8 mouse cellular contexts compared by ENCODE assay signal in the genomic region with DNA sequence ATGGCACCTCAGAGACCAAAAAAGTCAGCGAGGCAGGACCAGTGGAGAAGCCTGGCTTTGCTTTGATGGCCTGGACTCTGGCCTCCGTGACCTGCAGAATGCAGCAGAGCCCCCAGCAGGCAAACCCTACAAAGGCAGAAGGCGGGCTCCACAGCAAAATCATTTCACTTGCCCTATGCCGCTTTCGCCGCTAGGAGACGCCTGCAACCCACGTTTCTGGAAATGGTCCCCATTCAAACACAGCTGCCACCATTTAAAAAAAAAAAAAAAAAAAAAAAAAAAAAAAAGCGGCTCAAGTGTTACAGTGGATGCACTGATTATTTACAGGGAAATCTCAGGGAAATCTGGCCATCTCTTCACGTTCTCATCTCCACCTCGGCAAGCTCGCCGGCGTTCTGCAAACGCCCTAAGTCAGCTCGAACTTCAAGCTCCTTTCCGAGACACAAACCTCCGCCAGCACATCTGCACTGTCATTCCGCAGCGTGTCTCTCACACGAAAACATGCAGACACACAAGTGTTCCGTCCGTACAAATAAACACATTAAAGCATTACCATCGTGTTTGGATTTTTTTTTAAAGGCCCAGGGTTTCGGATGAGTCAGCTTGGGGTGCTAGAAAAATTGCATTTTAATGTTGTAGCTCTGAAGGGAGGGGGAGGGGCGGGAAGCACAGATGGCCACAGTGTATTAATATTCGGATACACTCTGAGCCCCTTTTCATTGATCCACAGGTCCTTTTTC. TPM values are rescaled to one million over a fixed set of nuclear protein-coding genes. Genes with fewer than 3 reads are reported as not detected.
DNase-seq lines count a peak whose midpoint lies in the region; ATAC-seq and TF ChIP-seq lines count a peak whose summit lies in the region.

No protein-coding gene starts in this region.

- ATAC-seq in frontal cortex, adult (ENCODE audit: low TSS enrichment) = 0 out of 2 replicates have a peak, but pooled peaks have one; percentile 7
- 0 out of 2 replicates have a peak, but pooled peaks have one; percentile 2 for ATAC-seq in hindbrain, embryonic 12.5 days (ENCODE audit: low FRiP score)
- 0 out of 2 replicates have a peak, but pooled peaks have one; percentile 15 for ATAC-seq in lung, embryonic 15.5 days (ENCODE audit: borderline replicate concordance, extremely low read depth, low FRiP score, low TSS enrichment)

- H3K36me3 ChIP-seq in MEL (ENCODE audit: control insufficient read depth in 1 of 2, insufficient read depth in 2 of 2, low read length in 2 of 2) = no peaks in the 10 kb centered on the region
- no peaks in the 10 kb centered on the region for H3K36me3 ChIP-seq in hindbrain, embryonic 12.5 days
- H3K36me3 ChIP-seq in lung, embryonic 15.5 days = no peaks in the 10 kb centered on the region

- no peak for TF ChIP-seq POLR2A in MEL (IDR thresholded peaks at IDR 0.05; ENCODE audit: control insufficient read depth in 1 of 2, insufficient read depth in 1 of 2, low read depth in 1 of 2, low read length in 2 of 2, poor library complexity in 1 of 2)
- TF ChIP-seq POLR2A in cerebellum, adult 2 months (IDR thresholded peaks at IDR 0.05; ENCODE audit: borderline replicate concordance, insufficient read depth, low read length) = no peak

- H3K9ac ChIP-seq in MEL (ENCODE audit: control insufficient read depth, low read depth, low read length, poor library complexity, severe bottlenecking) = no peak overlapping the region
- H3K9ac ChIP-seq in hindbrain, embryonic 12.5 days = peak overlapping the region; percentile 71; the same call in 1 of the 2 replicates
- H3K9ac ChIP-seq in lung, embryonic 15.5 days = peak overlapping the region; percentile 8

- TF ChIP-seq CTCF in MEL (IDR thresholded peaks at IDR 0.05 in 2 of 3, conservative IDR thresholded peaks at IDR 0.05 in 1 of 3; ENCODE audit: control insufficient read depth in 1 of 3, insufficient read depth in 1 of 3, low read depth in 2 of 3, low read length in 3 of 3, poor library complexity in 1 of 3, severe bottlenecking in 1 of 3) = peak in 1 of 3 experiments; percentile 15; a peak in 1 of 6 replicates
- peak; percentile 71 for TF ChIP-seq CTCF in cerebellum, adult 2 months (IDR thresholded peaks at IDR 0.05; ENCODE audit: borderline replicate concordance, insufficient read depth, low read depth, low read length)

- H3K4me3 ChIP-seq in MEL (ENCODE audit: control insufficient read depth in 1 of 2, insufficient read depth in 1 of 2, low read depth in 2 of 2, low read length in 2 of 2) = no peak overlapping the region
- peak overlapping the region; percentile 67 for H3K4me3 ChIP-seq in cerebellum, adult 2 months (replicated peaks; ENCODE audit: insufficient read depth, low read depth, low read length)
- H3K4me3 ChIP-seq in hindbrain, embryonic 12.5 days = peak overlapping the region; percentile 66
- H3K4me3 ChIP-seq in lung, embryonic 15.5 days = peak overlapping the region; percentile 57

- H3K9me3 ChIP-seq in MEL (replicated peaks; ENCODE audit: insufficient read depth, low read length) = no peaks in the 10 kb centered on the region
- H3K9me3 ChIP-seq in hindbrain, embryonic 12.5 days (replicated peaks) = no peaks in the 10 kb centered on the region
- no peaks in the 10 kb centered on the region for H3K9me3 ChIP-seq in lung, embryonic 15.5 days

- H3K27me3 ChIP-seq in MEL (ENCODE audit: control insufficient read depth in 1 of 2, insufficient read depth in 2 of 2, low read length in 2 of 2) = no peaks in the 10 kb centered on the region
- no peaks in the 10 kb centered on the region for H3K27me3 ChIP-seq in cerebellum, adult 2 months (ENCODE audit: control insufficient read depth, insufficient read depth, low read length)
- H3K27me3 ChIP-seq in hindbrain, embryonic 12.5 days = no peaks in the 10 kb centered on the region; the same call in 1 of the 2 replicates
- peaks cover 32% of the 10 kb centered on the region for H3K27me3 ChIP-seq in lung, embryonic 15.5 days

- H3K27ac ChIP-seq in MEL (ENCODE audit: control insufficient read depth, low read depth, low read length) = no peak overlapping the region
- no peak overlapping the region for H3K27ac ChIP-seq in cerebellum, adult 2 months (ENCODE audit: insufficient read depth, low read length)
- peak overlapping the region; percentile 87 for H3K27ac ChIP-seq in hindbrain, embryonic 12.5 days
- H3K27ac ChIP-seq in lung, embryonic 15.5 days = no peak overlapping the region

- under 1% methylated on average over 27 of the region's 27 CpGs for WGBS in cerebellum, adult 2 months
- WGBS in hindbrain, embryonic 12.5 days = under 1% methylated on average over 26 of the region's 27 CpGs
- WGBS in lung, embryonic 15.5 days = under 1% methylated on average over 27 of the region's 27 CpGs

- no peaks in the 10 kb centered on the region for H3K4me1 ChIP-seq in MEL (ENCODE audit: control insufficient read depth in 1 of 2, insufficient read depth in 2 of 2, low read length in 2 of 2)
- peaks cover 3% of the 10 kb centered on the region for H3K4me1 ChIP-seq in cerebellum, adult 2 months (ENCODE audit: control insufficient read depth, insufficient read depth, low read length)
- H3K4me1 ChIP-seq in hindbrain, embryonic 12.5 days = peaks cover 7% of the 10 kb centered on the region; the same call in 1 of the 2 replicates
- H3K4me1 ChIP-seq in lung, embryonic 15.5 days = peaks cover 35% of the 10 kb centered on the region

- H3K79me2 ChIP-seq in MEL (ENCODE audit: control insufficient read depth, insufficient read depth, low read length, poor library complexity) = no peaks in the 10 kb centered on the region

- H3K4me2 ChIP-seq in hindbrain, embryonic 12.5 days (replicated peaks) = peak overlapping the region; percentile 95
- peak overlapping the region; percentile 97 for H3K4me2 ChIP-seq in lung, embryonic 15.5 days

- DNase-seq in MEL (ENCODE audit: low read depth, low spot score) (no peak), adipocyte (ENCODE audit: low spot score) (no peak)
- DNase-seq in cerebellum, adult 2 months = peak; percentile 76 to 82
- peak; percentile 85 to 92 for DNase-seq in layer of hippocampus, postnatal 10 days (ENCODE audit: low spot score in 2 of 2)
- DNase-seq in retina, embryonic 14.5 days (ENCODE audit: low spot score) = peak; percentile 91

- TF ChIP-seq EP300 in MEL (IDR thresholded peaks at IDR 0.05; ENCODE audit: low read depth in 1 of 2, low read length in 2 of 2) = no peak

- TF ChIP-seq RAD21 in MEL (IDR thresholded peaks at IDR 0.05; ENCODE audit: low read depth, low read length) = no peak

TF ChIP-seq in MEL, 35 proteins besides CTCF, POLR2A, EP300 and RAD21:
- TF ChIP-seq ZKSCAN1 (IDR thresholded peaks at IDR 0.05; ENCODE audit: low read depth, low read length) (no peak), TBP (IDR thresholded peaks at IDR 0.05; ENCODE audit: low read depth, low read length) (no peak), ZMIZ1 (IDR thresholded peaks at IDR 0.05; ENCODE audit: low read depth, low read length) (no peak), MXI1 (IDR thresholded peaks at IDR 0.05; ENCODE audit: low read depth, low read length) (no peak), ZNF384 (IDR thresholded peaks at IDR 0.05; ENCODE audit: low read depth, low read length) (0 out of 2 replicates have a peak, but pooled peaks have one; percentile 31), TAL1 (IDR thresholded peaks at IDR 0.05; ENCODE audit: low read length) (no peak)
TF ChIP-seq in MEL: peak in this region for 1.

RNA-seq across cellular contexts. Expression of gene Pcdh10, which starts 2.3 kb away (rescaled TPM):
- not detected in 2 replicates for total RNA-seq in MEL (2012; rRNA removed)
- polyA plus RNA-seq in MEL (2012; ENCODE audit: insufficient read depth in 1 of 2, insufficient read length in 2 of 2, low read depth in 1 of 2, low replicate concordance in 2 of 2, missing spikeins in 1 of 2) = not detected
- polyA plus RNA-seq in cerebellum, adult 2 months (2012; rRNA removed) = 20.6 and 31.5 TPM in 2 replicates
- polyA plus RNA-seq in hindbrain, embryonic 12.5 days (2016; fragmentation: Nextera tagmentation; extraction: Ambion mirVana) = 9.3 and 11.1 TPM in 2 replicates
- total RNA-seq in layer of hippocampus, postnatal 10 days (2021) = 100 to 1,000 TPM; 113 to 132 TPM
- polyA plus RNA-seq in lung, embryonic 15.5 days (2015; fragmentation: Nextera tagmentation; extraction: Ambion mirVana) = 0.12 and 0.53 TPM in 2 replicates

Comparison
In these comparisons a context has a peak if more than half of its experiments do, and no peak if none do; other contexts are left out.
1. DNase-seq: peak in cerebellum, adult 2 months (2 of 2), layer of hippocampus, postnatal 10 days (2 of 2) and retina, embryonic 14.5 days (single experiment); none in MEL (single experiment) and adipocyte (single experiment).
2. H3K4me3 ChIP-seq: peak in cerebellum, adult 2 months (single experiment), hindbrain, embryonic 12.5 days (single experiment) and lung, embryonic 15.5 days (single experiment); none in MEL (0 of 2).
3. Peak in every context shown above with its lines, with median percentiles within 50 percentile points of each other: ATAC-seq.